Mouse (Mus musculus) lung, embryonic 14.5 days (tissue): ENCODE results near the gene Selenos. TPM values are rescaled to one million over a fixed set of nuclear protein-coding genes. Genes with fewer than 3 reads are reported as not detected.

ENCODE experiments used
- ATAC-seq: fragments of 200-750 bp; cut with Nextera tagmentation; 2 replicates; pipeline ENCODE4 v1.8.0; 2017; ENCODE audit warnings: mild to moderate bottlenecking, moderate TSS enrichment, moderate library complexity; ENCODE audit not compliant: insufficient read depth
- DNase-seq: peaks from one replicate; pipeline ENCODE4 v3.0.0-alpha.2; 2015
- H3K27ac ChIP-seq: fragments of 300-500 bp; sonication (generic); 2 replicates; pipeline ENCODE4 v1.5.1; 2014; ENCODE audit warnings: low read depth, mild to moderate bottlenecking, moderate library complexity
- H3K27me3 ChIP-seq: fragments of 300-500 bp; sonication (generic); 2 replicates; pipeline ENCODE4 v1.6.1; 2014; ENCODE audit warnings: low read length, control low read depth; ENCODE audit not compliant: insufficient read depth
- H3K36me3 ChIP-seq: fragments of 300-500 bp; sonication (generic); 2 replicates; pipeline ENCODE4 v1.6.1; 2014; ENCODE audit warnings: control low read depth; ENCODE audit not compliant: insufficient read depth
- H3K4me1 ChIP-seq: fragments of 300-500 bp; sonication (generic); 2 replicates; pipeline ENCODE4 v1.6.1; 2014; ENCODE audit warnings: antibody characterized with exemption, control low read depth; ENCODE audit not compliant: insufficient read depth
- H3K4me2 ChIP-seq: fragments of 300-500 bp; sonication (generic); 2 replicates; pipeline ENCODE4 v1.6.1; 2014; ENCODE audit warnings: mild to moderate bottlenecking
- H3K4me3 ChIP-seq: fragments of 300-500 bp; sonication (generic); 2 replicates; pipeline ENCODE4 v1.5.1; 2014; ENCODE audit warnings: low read depth, low read length
- H3K9ac ChIP-seq: fragments of 300-500 bp; sonication (generic); 2 replicates; pipeline ENCODE4 v1.6.1; 2014
- H3K9me3 ChIP-seq: fragments of 300-500 bp; sonication (generic); 2 replicates; pipeline ENCODE4 v1.6.1; 2016; ENCODE audit warnings: low read depth, low read length, control low read depth
- CTCF ChIP-seq: IDR thresholded peaks from 2 replicates; pipeline ENCODE4 v1.5.1; 2016; ENCODE audit warnings: antibody characterized with exemption, low read depth
- WGBS: fragments of 180-500 bp; shearing (Covaris S2); extraction: QIAGEN DNeasy Blood & Tissue Kit; methylation state at CpG from one replicate; pipeline ENCODE4 v1.1.7; 2014; 5-methylcytosine and 5-hydroxymethylcytosine counted together
- polyA plus RNA-seq: library from polyadenylated mRNA; unstranded; fragments of >200 nt; fragmentation: Nextera tagmentation; extraction: Ambion mirVana; gene quantifications from 2 replicates; pipeline ENCODE4 v1.2.1, GENCODE M21; 2014

Selenos gene
- polyA plus RNA-seq, 1 experiment from 2014 or later = 95.3 TPM

- Histone ChIP-seq H3K36me3 (no peaks in the 10 kb centered on the region), H3K9me3 (no peaks in the 10 kb centered on the region), H3K9ac (peak overlapping the region; percentile 94), H3K4me1 (peaks cover 29% of the 10 kb centered on the region), H3K27ac (peak overlapping the region; percentile 90), H3K4me3 (peak overlapping the region; percentile 91), H3K4me2 (peak overlapping the region; percentile 90), H3K27me3 (no peaks in the 10 kb centered on the region)
- peak; percentile 54; the same call in 1 of the 2 replicates for ATAC-seq
- no peak for TF ChIP-seq CTCF
- DNase-seq = peak; percentile 55
- under 1% methylated on average over 64 of the region's 77 CpGs for WGBS
Observed at GRCm38 (mm10) chr7:66109855-66110635, 30.6 kb downstream of the Selenos start.

GRCm38 (mm10) chr7:66110636-66111112, 31.2 kb downstream of the Selenos start:
- Histone ChIP-seq H3K4me1 (peaks cover 25% of the 10 kb centered on the region), H3K9ac (peak overlapping the region; percentile 94), H3K9me3 (no peaks in the 10 kb centered on the region), H3K36me3 (no peaks in the 10 kb centered on the region), H3K4me3 (peak overlapping the region; percentile 91), H3K27me3 (no peaks in the 10 kb centered on the region), H3K4me2 (peak overlapping the region; percentile 90), H3K27ac (peak overlapping the region; percentile 90)
- DNase-seq (peak; percentile 62), ATAC-seq (no peak)
- 1% methylated on average over 10 of the region's 10 CpGs for WGBS
- no peak for TF ChIP-seq CTCF

GRCm38 (mm10) chr7:66111211-66111610, 31.8 kb downstream of the Selenos start:
- ATAC-seq (no peak), DNase-seq (no peak)
- WGBS = 49% methylated on average over 10 of the region's 10 CpGs
- Histone ChIP-seq H3K4me1 (peaks cover 23% of the 10 kb centered on the region), H3K4me3 (peak overlapping the region; percentile 91), H3K36me3 (no peaks in the 10 kb centered on the region), H3K9me3 (no peaks in the 10 kb centered on the region), H3K27me3 (no peaks in the 10 kb centered on the region), H3K9ac (peak overlapping the region; percentile 94), H3K27ac (no peak overlapping the region; the same call in 1 of the 2 replicates), H3K4me2 (peak overlapping the region; percentile 90)
- no peak for TF ChIP-seq CTCF

- peaks cover 22% of the 10 kb centered on the region for H3K4me1 ChIP-seq
- peak overlapping the region; percentile 3; the same call in 1 of the 2 replicates for H3K4me2 ChIP-seq
- ATAC-seq = no peak
- no peaks in the 10 kb centered on the region for H3K27me3 ChIP-seq
- H3K9ac ChIP-seq = no peak overlapping the region; the same call in 1 of the 2 replicates
- H3K9me3 ChIP-seq = no peaks in the 10 kb centered on the region
- 79% methylated on average over 3 of the region's 3 CpGs for WGBS
- no peak overlapping the region for H3K4me3 ChIP-seq
- no peak for DNase-seq
- no peak for TF ChIP-seq CTCF
- no peak overlapping the region for H3K27ac ChIP-seq
- H3K36me3 ChIP-seq = no peaks in the 10 kb centered on the region; the same call in 1 of the 2 replicates
Observed at GRCm38 (mm10) chr7:66113561-66113960, 34.1 kb downstream of the Selenos start.

GRCm38 (mm10) chr7:66115821-66116343, 36.4 kb downstream of the Selenos start:
- no peak for DNase-seq
- no peak for TF ChIP-seq CTCF
- Histone ChIP-seq H3K9me3 (no peaks in the 10 kb centered on the region), H3K36me3 (no peaks in the 10 kb centered on the region; the same call in 1 of the 2 replicates), H3K4me1 (peaks cover 20% of the 10 kb centered on the region), H3K27ac (no peak overlapping the region), H3K27me3 (no peaks in the 10 kb centered on the region), H3K4me3 (no peak overlapping the region), H3K9ac (no peak overlapping the region), H3K4me2 (0 out of 2 replicates have a peak overlapping the region, but pooled peaks have one; percentile 3)
- no peak for ATAC-seq
- 62% methylated on average over 11 of the region's 11 CpGs for WGBS

- no peaks in the 10 kb centered on the region for H3K27me3 ChIP-seq
- H3K36me3 ChIP-seq = no peaks in the 10 kb centered on the region; the same call in 1 of the 2 replicates
- peak overlapping the region; percentile 12; the same call in 1 of the 2 replicates for H3K4me2 ChIP-seq
- TF ChIP-seq CTCF = no peak
- no peak overlapping the region for H3K4me3 ChIP-seq
- WGBS = 52% methylated on average over 8 of the region's 8 CpGs
- H3K27ac ChIP-seq = no peak overlapping the region
- no peak overlapping the region for H3K9ac ChIP-seq
- DNase-seq = peak; percentile 50
- no peaks in the 10 kb centered on the region for H3K9me3 ChIP-seq
- H3K4me1 ChIP-seq = peaks cover 17% of the 10 kb centered on the region
- ATAC-seq = peak; percentile 74
Observed at GRCm38 (mm10) chr7:66116906-66117482, 37.5 kb downstream of the Selenos start.

- Histone ChIP-seq H3K4me2 (no peak overlapping the region), H3K9me3 (no peaks in the 10 kb centered on the region), H3K4me3 (no peak overlapping the region), H3K27ac (no peak overlapping the region), H3K9ac (no peak overlapping the region), H3K4me1 (peaks cover 11% of the 10 kb centered on the region; the same call in 1 of the 2 replicates), H3K36me3 (no peaks in the 10 kb centered on the region; the same call in 1 of the 2 replicates), H3K27me3 (no peaks in the 10 kb centered on the region)
- no peak for DNase-seq
- no peak for TF ChIP-seq CTCF
- WGBS = 77% methylated on average over 3 of the region's 3 CpGs
- no peak for ATAC-seq
Observed at GRCm38 (mm10) chr7:66118046-66118445, 38.6 kb downstream of the Selenos start.
